ENCODE assay signal across 7 mouse cellular contexts in genomic region chr2:25664125-25664524, GRCm38 (mm10).
DNase-seq lines count a peak whose midpoint lies in the region.
"Had no signal": no experiment of that assay in that cellular context is flagged by ENCODE, and none has a peak within 500 bp of the region (broad histone marks: within the 10 kb centered on the region; RNA-seq: fewer than 3 reads in every experiment).

No protein-coding gene starts in this region.

- DNase-seq in 3T3-L1 (ENCODE audit: low read depth, low spot score) (peak; percentile 26), A20 (ENCODE audit: low read depth, low spot score) (peak; percentile 62), NIH3T3 (ENCODE audit: low read depth) (peak; percentile 6)
- no peak for DNase-seq in cerebellum, adult 18-20 months
- DNase-seq in natural killer cell, adult 2 months (ENCODE audit: low spot score in 2 of 2), result no peak
- DNase-seq: cerebellum, adult 11-12 months; cerebellum, adult 9-11 months had no signal

Comparison
In these comparisons a context has a peak if more than half of its experiments do, and no peak if none do; other contexts are left out.
1. DNase-seq: peak in 3T3-L1 (single experiment), A20 (single experiment) and NIH3T3 (single experiment); none in cerebellum, adult 18-20 months (0 of 2) and natural killer cell, adult 2 months (0 of 2).